Mouse (Mus musculus): ENCODE data around the gene Krtap5-1. TPM values are rescaled to one million over a fixed set of nuclear protein-coding genes. Genes with fewer than 3 reads are reported as not detected.

Krtap5-1 gene
- polyA plus RNA-seq (2014; fragmentation: Illumina TruSeq; extraction: RNeasy Lipid Tissue Mini Kit (QIAGEN cat#74804); ENCODE audit: insufficient read depth, low read depth, low replicate concordance): not detected

DNA sequence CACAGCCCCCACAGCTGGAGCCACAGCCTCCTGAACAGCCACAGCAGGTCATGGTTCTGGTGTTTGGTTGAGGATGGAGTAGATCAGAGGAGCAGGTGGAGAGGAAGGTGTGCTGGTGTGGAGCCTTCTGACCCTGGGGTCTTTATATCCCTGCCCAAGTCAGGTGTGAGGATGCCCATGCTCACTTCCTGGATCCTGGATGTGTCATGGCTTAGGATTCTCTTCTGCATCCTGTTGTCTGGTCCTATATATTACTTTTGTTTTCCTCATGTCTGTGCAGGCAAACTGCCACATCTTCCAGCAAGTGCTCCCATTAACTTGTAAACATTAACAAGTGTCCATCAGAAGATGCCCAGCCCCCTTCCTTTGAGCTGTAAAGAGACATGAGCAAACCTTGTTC lies at the start of gene Krtap5-1:
Gene Krtap5-1 (minus strand): TSS at position 101 of the 400 bp plus-strand sequence.

DNA sequence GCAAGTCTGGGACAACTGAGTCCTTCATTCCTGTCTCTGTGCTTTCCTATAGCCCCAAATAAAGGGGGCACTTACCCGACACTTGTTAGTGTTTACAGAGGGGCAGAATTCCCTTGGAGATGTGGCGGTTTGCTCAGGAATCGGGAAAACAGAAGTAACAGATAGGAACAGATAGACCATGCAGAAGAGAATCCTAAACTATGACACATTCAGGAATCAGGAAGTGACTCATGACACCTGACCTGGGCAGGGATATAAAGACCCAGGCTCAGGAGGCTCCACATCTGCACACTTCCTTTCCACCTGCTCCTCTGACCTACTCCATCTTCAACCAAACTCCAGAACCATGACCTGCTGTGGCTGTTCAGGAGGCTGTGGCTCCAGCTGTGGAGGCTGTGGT lies 6.3 kb upstream of the Krtap5-1 start, which contains the start of gene Krtap5-4:
Gene Krtap5-4 (plus strand): TSS at position 301 of the 400 bp plus-strand sequence.

DNA sequence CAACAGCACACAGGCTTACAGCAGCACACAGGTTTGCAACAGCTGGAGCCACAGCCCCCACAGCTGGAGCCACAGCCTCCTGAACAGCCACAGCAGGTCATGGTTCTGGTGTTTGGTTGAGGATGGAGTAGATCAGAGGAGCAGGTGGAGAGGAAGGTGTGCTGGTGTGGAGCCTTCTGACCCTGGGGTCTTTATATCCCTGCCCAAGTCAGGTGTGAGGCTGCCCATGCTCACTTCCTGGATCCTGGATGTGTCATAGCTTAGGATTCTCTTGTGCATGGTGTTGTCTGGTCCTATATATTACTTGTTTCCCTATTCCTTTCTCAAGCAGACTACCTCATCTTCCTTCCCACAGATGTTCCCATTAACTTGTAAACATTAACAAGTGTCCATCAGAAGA lies 22.7 kb downstream of the Krtap5-1 start, which contains the start of gene Gm4559:
Gene Gm4559 (minus strand): TSS at position 101 of the 400 bp plus-strand sequence.

DNA sequence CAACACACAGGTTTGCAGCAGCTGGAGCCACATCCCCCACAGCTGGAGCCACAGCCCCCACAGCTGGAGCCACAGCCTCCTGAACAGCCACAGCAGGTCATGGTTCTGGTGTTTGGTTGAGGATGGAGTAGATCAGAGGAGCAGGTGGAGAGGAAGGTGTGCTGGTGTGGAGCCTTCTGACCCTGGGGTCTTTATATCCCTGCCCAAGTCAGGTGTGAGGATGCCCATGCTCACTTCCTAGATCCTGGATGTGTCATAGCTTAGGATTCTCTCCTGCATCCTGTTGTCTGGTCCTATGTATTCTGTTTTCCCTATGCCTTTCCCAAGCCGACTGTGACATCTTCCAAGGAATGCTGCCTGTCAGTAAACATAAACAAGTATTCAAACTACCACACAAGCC lies 38.7 kb downstream of the Krtap5-1 start, which contains the start of gene Gm2431:
Gene Gm2431 (minus strand): TSS at position 101 of the 400 bp plus-strand sequence.

Other genes with a start within 250 kb of the Krtap5-1 start
- 60.9 TPM for gene Mob2, start 236.1 kb downstream of the Krtap5-1 start, polyA plus RNA-seq (2014; fragmentation: Illumina TruSeq; extraction: RNeasy Lipid Tissue Mini Kit (QIAGEN cat#74804); ENCODE audit: insufficient read depth, low read depth, low replicate concordance)
- 10.8 TPM for gene Dusp8, start 201.3 kb downstream of the Krtap5-1 start, polyA plus RNA-seq (2014; fragmentation: Illumina TruSeq; extraction: RNeasy Lipid Tissue Mini Kit (QIAGEN cat#74804); ENCODE audit: insufficient read depth, low read depth, low replicate concordance)
- gene Gm45618, start 176.4 kb downstream of the Krtap5-1 start, polyA plus RNA-seq (2014; fragmentation: Illumina TruSeq; extraction: RNeasy Lipid Tissue Mini Kit (QIAGEN cat#74804); ENCODE audit: insufficient read depth, low read depth, low replicate concordance): not detected
- gene Gm39115, start 161.1 kb downstream of the Krtap5-1 start, polyA plus RNA-seq (2014; fragmentation: Illumina TruSeq; extraction: RNeasy Lipid Tissue Mini Kit (QIAGEN cat#74804); ENCODE audit: insufficient read depth, low read depth, low replicate concordance): not detected
- gene Gm45337, start 152.5 kb downstream of the Krtap5-1 start, polyA plus RNA-seq (2014; fragmentation: Illumina TruSeq; extraction: RNeasy Lipid Tissue Mini Kit (QIAGEN cat#74804); ENCODE audit: insufficient read depth, low read depth, low replicate concordance): not detected
- gene Gm29735, start 140.0 kb downstream of the Krtap5-1 start, polyA plus RNA-seq (2014; fragmentation: Illumina TruSeq; extraction: RNeasy Lipid Tissue Mini Kit (QIAGEN cat#74804); ENCODE audit: insufficient read depth, low read depth, low replicate concordance): not detected
- not detected for gene Gm4553, start 131.4 kb downstream of the Krtap5-1 start, polyA plus RNA-seq (2014; fragmentation: Illumina TruSeq; extraction: RNeasy Lipid Tissue Mini Kit (QIAGEN cat#74804); ENCODE audit: insufficient read depth, low read depth, low replicate concordance)
- not detected for gene Krtap5-2, start 121.1 kb downstream of the Krtap5-1 start, polyA plus RNA-seq (2014; fragmentation: Illumina TruSeq; extraction: RNeasy Lipid Tissue Mini Kit (QIAGEN cat#74804); ENCODE audit: insufficient read depth, low read depth, low replicate concordance)
- not detected for gene Gm10153, start 106.7 kb downstream of the Krtap5-1 start, polyA plus RNA-seq (2014; fragmentation: Illumina TruSeq; extraction: RNeasy Lipid Tissue Mini Kit (QIAGEN cat#74804); ENCODE audit: insufficient read depth, low read depth, low replicate concordance)
- not detected for gene Krtap5-3, start 95.8 kb downstream of the Krtap5-1 start, polyA plus RNA-seq (2014; fragmentation: Illumina TruSeq; extraction: RNeasy Lipid Tissue Mini Kit (QIAGEN cat#74804); ENCODE audit: insufficient read depth, low read depth, low replicate concordance)
- gene Gm7579, start 85.3 kb downstream of the Krtap5-1 start, polyA plus RNA-seq (2014; fragmentation: Illumina TruSeq; extraction: RNeasy Lipid Tissue Mini Kit (QIAGEN cat#74804); ENCODE audit: insufficient read depth, low read depth, low replicate concordance): not detected
- not detected for gene Krtap5-5, start 67.1 kb downstream of the Krtap5-1 start, polyA plus RNA-seq (2014; fragmentation: Illumina TruSeq; extraction: RNeasy Lipid Tissue Mini Kit (QIAGEN cat#74804); ENCODE audit: insufficient read depth, low read depth, low replicate concordance)
- gene Gm40460, start 56.0 kb downstream of the Krtap5-1 start, polyA plus RNA-seq (2014; fragmentation: Illumina TruSeq; extraction: RNeasy Lipid Tissue Mini Kit (QIAGEN cat#74804); ENCODE audit: insufficient read depth, low read depth, low replicate concordance): not detected
- not detected for gene Gm2431, start 38.8 kb downstream of the Krtap5-1 start, polyA plus RNA-seq (2014; fragmentation: Illumina TruSeq; extraction: RNeasy Lipid Tissue Mini Kit (QIAGEN cat#74804); ENCODE audit: insufficient read depth, low read depth, low replicate concordance)
- gene Gm4559, start 22.8 kb downstream of the Krtap5-1 start, polyA plus RNA-seq (2014; fragmentation: Illumina TruSeq; extraction: RNeasy Lipid Tissue Mini Kit (QIAGEN cat#74804); ENCODE audit: insufficient read depth, low read depth, low replicate concordance): not detected
- gene Krtap5-4, start 6.4 kb upstream of the Krtap5-1 start, polyA plus RNA-seq (2014; fragmentation: Illumina TruSeq; extraction: RNeasy Lipid Tissue Mini Kit (QIAGEN cat#74804); ENCODE audit: insufficient read depth, low read depth, low replicate concordance): not detected
- 17.5 TPM for gene Ifitm10, start 76.6 kb upstream of the Krtap5-1 start, polyA plus RNA-seq (2014; fragmentation: Illumina TruSeq; extraction: RNeasy Lipid Tissue Mini Kit (QIAGEN cat#74804); ENCODE audit: insufficient read depth, low read depth, low replicate concordance)
- gene Gm49369, start 85.5 kb upstream of the Krtap5-1 start, polyA plus RNA-seq (2014; fragmentation: Illumina TruSeq; extraction: RNeasy Lipid Tissue Mini Kit (QIAGEN cat#74804); ENCODE audit: insufficient read depth, low read depth, low replicate concordance): not detected
- gene Ctsd, start 90.9 kb upstream of the Krtap5-1 start, polyA plus RNA-seq (2014; fragmentation: Illumina TruSeq; extraction: RNeasy Lipid Tissue Mini Kit (QIAGEN cat#74804); ENCODE audit: insufficient read depth, low read depth, low replicate concordance): 568 TPM
- gene Syt8, start 137.7 kb upstream of the Krtap5-1 start, polyA plus RNA-seq (2014; fragmentation: Illumina TruSeq; extraction: RNeasy Lipid Tissue Mini Kit (QIAGEN cat#74804); ENCODE audit: insufficient read depth, low read depth, low replicate concordance): not detected
- 10.7 TPM for gene Tnni2, start 144.7 kb upstream of the Krtap5-1 start, polyA plus RNA-seq (2014; fragmentation: Illumina TruSeq; extraction: RNeasy Lipid Tissue Mini Kit (QIAGEN cat#74804); ENCODE audit: insufficient read depth, low read depth, low replicate concordance)
- 157 TPM for gene Lsp1, start 163.7 kb upstream of the Krtap5-1 start, polyA plus RNA-seq (2014; fragmentation: Illumina TruSeq; extraction: RNeasy Lipid Tissue Mini Kit (QIAGEN cat#74804); ENCODE audit: insufficient read depth, low read depth, low replicate concordance)
- 7.4 TPM for gene Tnnt3, start 201.7 kb upstream of the Krtap5-1 start, polyA plus RNA-seq (2014; fragmentation: Illumina TruSeq; extraction: RNeasy Lipid Tissue Mini Kit (QIAGEN cat#74804); ENCODE audit: insufficient read depth, low read depth, low replicate concordance)
- gene Mrpl23, start 235.6 kb upstream of the Krtap5-1 start, polyA plus RNA-seq (2014; fragmentation: Illumina TruSeq; extraction: RNeasy Lipid Tissue Mini Kit (QIAGEN cat#74804); ENCODE audit: insufficient read depth, low read depth, low replicate concordance): 59.7 TPM